Mouse (Mus musculus): ENCODE results near the gene Hacd1.

- TF ChIP-seq CTCF (IDR thresholded peaks at IDR 0.05; ENCODE audit: insufficient read depth, low read length), result no peak
- TF ChIP-seq POLR2A (IDR thresholded peaks at IDR 0.05; ENCODE audit: borderline replicate concordance, extremely low read depth, low read depth, low read length), result no peak
These were observed 200.4 kb downstream of the Hacd1 start for GRCm38 (mm10) chr2:13855510-13855909.
